Mouse (Mus musculus): Measurements from ENCODE around the gene Pde4c. TPM values are rescaled to one million over a fixed set of nuclear protein-coding genes. Genes with fewer than 3 reads are reported as not detected.
A peak's percentile ranks its signal among the peaks of the same experiment; 100 is the strongest.

Pde4c gene
- total and polyA plus RNA-seq, 3 experiments = 0.65 to 3.0 TPM; not detected in 1

- H3K79me2 ChIP-seq (ENCODE audit: control insufficient read depth, insufficient read depth, low read length, poor library complexity) = no peaks in the 10 kb centered on the region
- no peak for TF ChIP-seq ZC3H11A (IDR thresholded peaks at IDR 0.05; ENCODE audit: low read depth, low read length)
- no peak for TF ChIP-seq MAZ (IDR thresholded peaks at IDR 0.05; ENCODE audit: low read depth, low read length)
- TF ChIP-seq SMC3 (IDR thresholded peaks at IDR 0.05; ENCODE audit: low read depth, low read length) = no peak
- no peak for TF ChIP-seq KAT2A (conservative IDR thresholded peaks at IDR 0.05; ENCODE audit: low read depth, low read length)
- no peak for TF ChIP-seq RCOR1 (IDR thresholded peaks at IDR 0.05; ENCODE audit: low read depth, low read length)
- TF ChIP-seq EP300 (IDR thresholded peaks at IDR 0.05; ENCODE audit: low read depth in 1 of 2, low read length in 2 of 2) = no peak
- no peaks in the 10 kb centered on the region for H3K36me3 ChIP-seq (ENCODE audit: control insufficient read depth in 1 of 2, insufficient read depth in 2 of 2, low read length in 2 of 2)
- no peaks in the 10 kb centered on the region for H3K9me3 ChIP-seq (replicated peaks; ENCODE audit: insufficient read depth, low read length)
- peaks cover 0 to 1% of the 10 kb centered on the region in 2 experiments; a peak in 2 of 4 replicates for H3K27me3 ChIP-seq (ENCODE audit: control insufficient read depth in 1 of 2, insufficient read depth in 2 of 2, low read length in 2 of 2)
- H3K9ac ChIP-seq (ENCODE audit: control insufficient read depth, low read depth, low read length, poor library complexity, severe bottlenecking) = no peak overlapping the region
- H3K4me3 ChIP-seq (ENCODE audit: control insufficient read depth in 1 of 2, insufficient read depth in 1 of 2, low read depth in 2 of 2, low read length in 2 of 2) = no peak overlapping the region
- no peak overlapping the region for H3K27ac ChIP-seq (ENCODE audit: control insufficient read depth, low read depth, low read length)
- no peaks in the 10 kb centered on the region for H3K4me1 ChIP-seq (ENCODE audit: control insufficient read depth in 1 of 2, insufficient read depth in 2 of 2, low read length in 2 of 2)
- DNase-seq (ENCODE audit: low read depth, low spot score) = no peak
These were observed 18.7 kb downstream of the Pde4c start for GRCm38 (mm10) chr8:70742176-70742575.

GRCm38 (mm10) chr8:70742981-70743655, 19.6 kb downstream of the Pde4c start:
- H3K27me3 ChIP-seq (ENCODE audit: control insufficient read depth in 1 of 2, insufficient read depth in 2 of 2, low read length in 2 of 2) = peaks cover 0 to 1% of the 10 kb centered on the region in 2 experiments; a peak in 2 of 4 replicates
- H3K4me3 ChIP-seq (ENCODE audit: control insufficient read depth in 1 of 2, insufficient read depth in 1 of 2, low read depth in 2 of 2, low read length in 2 of 2) = no peak overlapping the region
- no peaks in the 10 kb centered on the region for H3K79me2 ChIP-seq (ENCODE audit: control insufficient read depth, insufficient read depth, low read length, poor library complexity)
- no peak overlapping the region for H3K27ac ChIP-seq (ENCODE audit: control insufficient read depth, low read depth, low read length)
- no peak overlapping the region for H3K9ac ChIP-seq (ENCODE audit: control insufficient read depth, low read depth, low read length, poor library complexity, severe bottlenecking)
- TF ChIP-seq E2F4 (IDR thresholded peaks at IDR 0.05; ENCODE audit: borderline replicate concordance, low read depth, low read length) (no peak), ZKSCAN1 (IDR thresholded peaks at IDR 0.05; ENCODE audit: low read depth, low read length) (no peak)
- no peaks in the 10 kb centered on the region for H3K4me1 ChIP-seq (ENCODE audit: control insufficient read depth in 1 of 2, insufficient read depth in 2 of 2, low read length in 2 of 2)
- DNase-seq (ENCODE audit: low read depth, low spot score) = no peak
- no peaks in the 10 kb centered on the region for H3K9me3 ChIP-seq (replicated peaks; ENCODE audit: insufficient read depth, low read length)
- H3K36me3 ChIP-seq (ENCODE audit: control insufficient read depth in 1 of 2, insufficient read depth in 2 of 2, low read length in 2 of 2) = no peaks in the 10 kb centered on the region

GRCm38 (mm10) chr8:70743656-70744590, 20.4 kb downstream of the Pde4c start:
- H3K4me3 ChIP-seq (ENCODE audit: control insufficient read depth in 1 of 2, insufficient read depth in 1 of 2, low read depth in 2 of 2, low read length in 2 of 2) = no peak overlapping the region
- H3K9ac ChIP-seq (ENCODE audit: control insufficient read depth, low read depth, low read length, poor library complexity, severe bottlenecking) = no peak overlapping the region

More at GRCm38 (mm10) chr8:70743656-70744590, 20.4 kb downstream of the Pde4c start:
- H3K9me3 ChIP-seq (replicated peaks; ENCODE audit: insufficient read depth, low read length) = no peaks in the 10 kb centered on the region
- H3K79me2 ChIP-seq (ENCODE audit: control insufficient read depth, insufficient read depth, low read length, poor library complexity) = no peaks in the 10 kb centered on the region
- no peak overlapping the region for H3K27ac ChIP-seq (ENCODE audit: control insufficient read depth, low read depth, low read length)
- DNase-seq (ENCODE audit: low read depth, low spot score) = no peak
- TF ChIP-seq ELF1 (IDR thresholded peaks at IDR 0.05; ENCODE audit: low read depth, low read length) = no peak
- TF ChIP-seq USF1 (IDR thresholded peaks at IDR 0.05; ENCODE audit: low read depth, low read length) = 0 out of 2 replicates have a peak, but pooled peaks have one; percentile 28
- H3K4me1 ChIP-seq (ENCODE audit: control insufficient read depth in 1 of 2, insufficient read depth in 2 of 2, low read length in 2 of 2) = no peaks in the 10 kb centered on the region
- peaks cover 0 to 1% of the 10 kb centered on the region in 2 experiments; a peak in 2 of 4 replicates for H3K27me3 ChIP-seq (ENCODE audit: control insufficient read depth in 1 of 2, insufficient read depth in 2 of 2, low read length in 2 of 2)
- H3K36me3 ChIP-seq (ENCODE audit: control insufficient read depth in 1 of 2, insufficient read depth in 2 of 2, low read length in 2 of 2) = no peaks in the 10 kb centered on the region
